Mouse (Mus musculus) stomach, postnatal 0 days (tissue): ENCODE measurements around the gene Lgi1.

Experiments
- CTCF ChIP-seq: IDR thresholded peaks from 2 replicates; pipeline ENCODE4 v1.5.1; 2016; ENCODE audit warnings: antibody characterized with exemption, low read depth, mild to moderate bottlenecking, moderate library complexity
- EP300 ChIP-seq: optimal IDR thresholded peaks from 2 replicates; pipeline ENCODE3; 2016; ENCODE audit warnings: antibody characterized with exemption

DNA sequence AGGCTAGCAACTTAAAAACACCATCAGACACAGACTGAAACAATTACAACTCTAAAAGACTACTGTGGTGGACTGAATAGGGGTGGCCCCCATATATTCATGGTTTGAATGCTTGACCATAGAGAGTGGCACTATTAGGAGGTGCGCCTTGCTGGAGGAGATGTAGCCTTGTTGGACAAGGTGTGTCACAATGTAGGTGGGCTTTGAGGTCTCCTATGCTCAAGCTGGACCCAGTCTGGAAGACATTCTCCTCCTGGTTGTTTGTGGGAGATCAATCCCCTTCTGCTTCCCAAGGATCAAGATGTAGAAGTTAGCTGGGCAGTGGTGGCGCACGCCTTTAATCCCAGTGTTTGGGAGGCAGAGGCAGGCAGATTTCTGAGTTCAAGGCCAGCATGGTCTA lies 46.6 kb upstream of the Lgi1 start:
- TF ChIP-seq EP300, result no peak
- TF ChIP-seq CTCF, result no peak
